Mouse (Mus musculus) ovary, postnatal 10 days (tissue): ENCODE measurements around the gene Ccdc172.

Experiments used
- DNase-seq: peaks from one replicate; pipeline ENCODE4 v3.0.0; 2022; ENCODE audit warnings: low spot score

The Ccdc172 gene

GRCm38 (mm10) chr19:58572429-58573071 is 60.8 kb downstream of the Ccdc172 start:
- no peak for DNase-seq

- no peak for DNase-seq
These were observed 61.3 kb downstream of the Ccdc172 start for GRCm38 (mm10) chr19:58573072-58573438.

- DNase-seq = no peak
These were observed 70.2 kb downstream of the Ccdc172 start for GRCm38 (mm10) chr19:58582018-58582417.

GRCm38 (mm10) chr19:58582956-58583355 is 71.2 kb downstream of the Ccdc172 start:
- no peak for DNase-seq

- DNase-seq = no peak
These were observed 74.3 kb downstream of the Ccdc172 start for GRCm38 (mm10) chr19:58586046-58586445.

GRCm38 (mm10) chr19:58590251-58590936 is 78.6 kb downstream of the Ccdc172 start:
- no peak for DNase-seq

- no peak for DNase-seq
These were observed 88.6 kb downstream of the Ccdc172 start for GRCm38 (mm10) chr19:58600381-58600780.
